Mouse (Mus musculus) cortical plate, adult 2 months (tissue): ENCODE measurements around the gene Marveld3.

ENCODE experiments used
- CTCF ChIP-seq: fragments of 200-500 bp; IDR thresholded peaks from 2 replicates; pipeline ENCODE4 v1.5.1; 2011; ENCODE audit warnings: mild to moderate bottlenecking, control low read depth, low read length; ENCODE audit not compliant: insufficient read depth; ENCODE audit errors: extremely low read depth
- POLR2A ChIP-seq: fragments of 200-500 bp; IDR thresholded peaks from 2 replicates; pipeline ENCODE4 v1.6.1; 2011; ENCODE audit warnings: mild to moderate bottlenecking, low read length, control low read depth; ENCODE audit not compliant: insufficient read depth; ENCODE audit errors: extremely low read depth

- TF ChIP-seq CTCF (no peak), POLR2A (no peak)
Observed at GRCm38 (mm10) chr8:109907376-109907775, 54.6 kb downstream of the Marveld3 start.
